Mouse (Mus musculus): ENCODE results near the gene Adgrg2.

- no peak for TF ChIP-seq POLR2A (IDR thresholded peaks at IDR 0.05; ENCODE audit: insufficient read depth, low read length)
- no peak for TF ChIP-seq EP300 (IDR thresholded peaks at IDR 0.05; ENCODE audit: insufficient read depth, low read depth, low read length)
- no peak for TF ChIP-seq CTCF (IDR thresholded peaks at IDR 0.05; ENCODE audit: low read depth, low read length)
Measured at GRCm38 (mm10) chrX:160390464-160390956, at the start of gene Adgrg2.

All from ES-Bruce4 (cell line).